Mouse (Mus musculus) stomach, postnatal 0 days (tissue): ENCODE results near the gene Slc25a35.

Experiments
- CTCF ChIP-seq: IDR thresholded peaks from 2 replicates; pipeline ENCODE4 v1.5.1; 2016; ENCODE audit warnings: antibody characterized with exemption, low read depth, mild to moderate bottlenecking, moderate library complexity
- EP300 ChIP-seq: optimal IDR thresholded peaks from 2 replicates; pipeline ENCODE3; 2016; ENCODE audit warnings: antibody characterized with exemption

DNA sequence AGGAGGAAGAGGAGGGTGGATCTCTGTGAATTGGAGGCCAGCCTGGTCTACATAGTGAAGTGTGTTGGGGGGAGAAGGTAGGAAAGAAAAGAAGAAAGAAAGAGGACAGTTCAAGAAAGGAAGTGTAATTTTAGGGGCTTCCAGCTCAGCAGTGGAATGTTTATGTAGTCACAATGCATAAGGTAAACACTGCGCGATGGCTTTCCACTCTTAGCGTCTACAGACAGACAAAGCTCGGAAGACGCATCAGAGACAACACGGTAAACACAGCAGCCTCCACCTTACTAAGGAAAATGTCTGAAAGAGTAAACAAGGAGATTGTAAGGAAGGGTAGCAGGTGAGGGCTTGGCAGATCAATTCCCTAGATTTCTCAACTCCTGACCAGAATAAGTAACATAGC, 38.0 kb upstream of the Slc25a35 start:
- TF ChIP-seq EP300 (no peak), CTCF (no peak)
